Mouse (Mus musculus): Measurements from ENCODE around the gene Epha7.

DNA sequence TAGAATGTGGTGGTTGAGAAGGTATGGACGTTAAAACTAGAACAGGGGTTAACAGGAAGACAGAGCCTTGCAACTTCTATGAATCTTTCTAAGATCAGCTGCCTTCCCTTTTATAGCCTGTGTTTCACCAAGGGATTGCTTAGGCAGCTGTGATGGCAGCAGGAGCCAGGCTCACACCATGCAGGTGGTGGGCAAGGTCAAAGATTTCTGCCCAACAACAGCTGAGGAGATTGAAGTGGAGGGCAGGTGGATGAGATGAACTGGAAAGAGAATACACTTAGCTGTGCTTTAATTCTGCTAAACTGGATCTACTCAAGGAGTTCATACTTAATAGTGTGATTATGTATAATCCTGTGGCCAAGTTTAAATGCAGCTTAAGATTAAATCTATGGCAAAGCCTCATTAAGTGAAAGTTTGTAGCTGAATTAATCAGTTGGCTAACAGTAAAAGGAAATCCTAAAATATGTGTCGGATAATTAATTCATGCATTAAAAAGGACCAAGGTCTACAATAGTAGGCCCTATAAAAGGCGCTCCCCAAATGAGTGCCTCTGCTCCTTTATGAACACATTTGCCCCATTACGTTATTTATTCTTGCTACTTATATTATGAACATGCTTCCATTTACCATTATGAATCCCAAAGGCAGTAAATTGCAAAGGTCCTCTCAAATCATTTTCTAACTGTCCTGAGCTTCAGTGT, 89.2 kb downstream of the Epha7 start:
- TF ChIP-seq CTCF (IDR thresholded peaks at IDR 0.05; ENCODE audit: low read depth) (no peak), EP300 (IDR thresholded peaks at IDR 0.05; ENCODE audit: low read depth) (no peak)

Data from heart, postnatal 0 days (tissue).